Mouse (Mus musculus) midbrain, postnatal 0 days (tissue): ENCODE measurements at regions not wholly inside any gene's neighbourhood (a gene's known extent, or its start where the extent isn't known, plus 50 kb on each side); places are given as distances from the start of the nearest gene placed in this dataset.

Source experiments
- ATAC-seq: fragments of 200-750 bp; cut with Nextera tagmentation; 2 replicates; pipeline ENCODE4 v1.8.0; 2017; ENCODE audit warnings: moderate number of reproducible peaks, mild to moderate bottlenecking, moderate TSS enrichment, moderate library complexity; ENCODE audit not compliant: low FRiP score
- DNase-seq: peaks from one replicate; pipeline ENCODE4 v3.0.0-alpha.2; 2015; ENCODE audit warnings: low spot score
- H3K27ac ChIP-seq: fragments of 300-500 bp; sonication (generic); 2 replicates; pipeline ENCODE4 v1.5.1; 2014; ENCODE audit warnings: low read depth, mild to moderate bottlenecking, low read length, mixed read lengths
- H3K27me3 ChIP-seq: fragments of 300-500 bp; sonication (generic); 2 replicates; pipeline ENCODE4 v1.6.1; 2014; ENCODE audit warnings: low read length, control low read depth, mixed read lengths; ENCODE audit not compliant: insufficient read depth
- H3K36me3 ChIP-seq: fragments of 300-500 bp; sonication (generic); 2 replicates; pipeline ENCODE4 v1.6.1; 2014; ENCODE audit warnings: low read length, control low read depth, mixed read lengths; ENCODE audit not compliant: insufficient read depth
- H3K4me1 ChIP-seq: fragments of 300-500 bp; sonication (generic); 2 replicates; pipeline ENCODE4 v1.6.1; 2014; ENCODE audit warnings: mild to moderate bottlenecking, control low read depth, antibody characterized with exemption, low read length, mixed read lengths; ENCODE audit not compliant: insufficient read depth
- H3K4me2 ChIP-seq: fragments of 300-500 bp; sonication (generic); 2 replicates; pipeline ENCODE4 v1.6.1; 2014; ENCODE audit warnings: low read depth, mild to moderate bottlenecking, low read length, mixed read lengths; ENCODE audit not compliant: poor library complexity, severe bottlenecking
- H3K4me3 ChIP-seq: fragments of 300-500 bp; sonication (generic); 2 replicates; pipeline ENCODE4 v1.5.1; 2014; ENCODE audit warnings: low read depth, mild to moderate bottlenecking, low read length, moderate library complexity
- H3K9ac ChIP-seq: fragments of 300-500 bp; sonication (generic); replicated peaks from 2 replicates; pipeline ENCODE4 v1.6.1; 2014; ENCODE audit warnings: mild to moderate bottlenecking, low read length, moderate library complexity, mixed read lengths; ENCODE audit not compliant: poor library complexity, severe bottlenecking
- H3K9me3 ChIP-seq: fragments of 300-500 bp; sonication (generic); 2 replicates; pipeline ENCODE4 v1.6.1; 2016; ENCODE audit warnings: low read length, control low read depth
- CTCF ChIP-seq: IDR thresholded peaks from 2 replicates; pipeline ENCODE4 v1.5.1; 2016; ENCODE audit warnings: antibody characterized with exemption, mild to moderate bottlenecking
- WGBS: fragments of 180-500 bp; shearing (Covaris S2); extraction: QIAGEN DNeasy Blood & Tissue Kit; methylation state at CpG from one replicate; pipeline ENCODE4 v1.1.7; 2014; 5-methylcytosine and 5-hydroxymethylcytosine counted together

DNA sequence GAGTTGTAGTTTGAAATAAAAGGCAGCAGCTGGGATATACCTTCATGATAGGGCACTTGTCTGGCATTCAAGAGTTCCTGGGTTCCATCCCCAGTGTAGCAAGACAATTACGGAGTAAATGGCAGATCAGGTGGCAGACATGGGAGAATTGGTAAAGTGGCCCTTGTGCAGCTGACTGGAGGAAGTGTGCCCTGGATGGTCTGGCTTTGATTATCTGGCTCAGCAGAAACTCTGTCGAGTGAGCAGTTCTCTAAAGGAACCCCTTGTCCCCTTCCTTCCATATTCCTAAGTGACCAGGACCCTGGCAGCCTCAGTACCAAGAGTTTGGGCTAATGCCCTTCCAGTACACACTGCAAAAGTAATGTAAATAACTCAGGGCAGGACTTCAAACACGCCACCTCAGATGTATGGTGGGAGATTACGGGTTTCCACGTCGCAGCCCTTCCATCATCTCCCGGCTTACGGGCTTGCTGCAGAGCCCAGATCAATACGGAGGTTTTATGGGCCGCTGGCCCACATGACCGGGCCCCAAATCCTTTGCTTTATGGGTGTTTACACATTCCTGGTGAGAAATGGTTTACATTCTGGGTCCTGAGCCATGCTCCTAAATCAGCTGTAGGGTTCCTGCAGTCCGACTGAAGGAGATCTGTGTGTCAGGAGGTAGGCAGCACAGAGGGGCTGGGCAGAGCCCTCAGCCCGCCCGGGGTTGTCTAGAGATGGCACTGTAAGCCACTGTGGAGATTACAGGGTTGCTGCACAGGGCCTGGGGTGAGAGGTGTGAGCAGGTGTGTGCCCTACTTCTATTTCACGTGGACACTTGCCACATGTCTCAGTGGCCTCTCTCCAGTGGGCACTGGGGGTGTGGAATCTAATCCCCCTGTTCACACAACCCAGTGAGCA is 50.4 kb upstream of the Hand1 start:
- DNase-seq (no peak), ATAC-seq (no peak)
- no peaks in the 10 kb centered on the region for H3K36me3 ChIP-seq
- H3K27ac ChIP-seq, result no peak overlapping the region
- no peak overlapping the region for H3K9ac ChIP-seq
- TF ChIP-seq CTCF, result no peak
- 75% methylated on average over 15 of the region's 15 CpGs for WGBS
- H3K9me3 ChIP-seq, result no peaks in the 10 kb centered on the region
- no peaks in the 10 kb centered on the region for H3K4me1 ChIP-seq
- H3K27me3 ChIP-seq, result no peaks in the 10 kb centered on the region
- H3K4me3 ChIP-seq, result no peak overlapping the region
- no peak overlapping the region for H3K4me2 ChIP-seq
